Mouse (Mus musculus): Measurements from ENCODE around the gene Tppp3.

DNA sequence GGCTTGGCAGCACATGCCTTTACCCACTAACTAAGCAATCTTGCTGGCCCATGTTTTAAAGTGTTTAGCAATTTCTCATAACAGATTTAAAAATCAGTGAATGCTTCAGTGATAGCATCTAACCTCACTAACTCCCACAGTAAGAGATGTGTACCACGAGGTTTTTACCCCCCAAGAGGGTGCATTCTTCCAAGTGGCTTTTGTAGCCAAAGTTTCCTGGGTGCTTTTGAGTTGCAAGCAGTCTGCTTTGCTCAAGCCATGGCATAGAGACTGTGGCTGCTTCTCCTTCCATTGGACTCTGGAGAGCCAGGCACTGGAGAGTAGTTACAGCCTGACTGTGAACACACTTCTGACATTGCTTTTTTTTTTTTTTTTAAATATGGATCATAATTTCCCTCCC is 18.0 kb upstream of the Tppp3 start:
- TF ChIP-seq CTCF (IDR thresholded peaks at IDR 0.05; ENCODE audit: extremely low read depth, insufficient read length, insufficient replicate concordance, low read depth, low read length) (no peak), POLR2A (IDR thresholded peaks at IDR 0.05; ENCODE audit: low read depth, low read length) (no peak)
